Mouse (Mus musculus) stomach, postnatal 0 days (tissue): ENCODE results near the gene Cobl.

ENCODE experiments used
- CTCF ChIP-seq: IDR thresholded peaks from 2 replicates; pipeline ENCODE4 v1.5.1; 2016; ENCODE audit warnings: antibody characterized with exemption, low read depth, mild to moderate bottlenecking, moderate library complexity
- EP300 ChIP-seq: optimal IDR thresholded peaks from 2 replicates; pipeline ENCODE3; 2016; ENCODE audit warnings: antibody characterized with exemption

- TF ChIP-seq CTCF (no peak), EP300 (no peak)
These were observed 206.3 kb downstream of the Cobl start for GRCm38 (mm10) chr11:12258411-12258810.
